Mouse (Mus musculus) brain, embryonic 14.5 days (tissue): Measurements from ENCODE around the gene Pla2g3. TPM values are rescaled to one million over a fixed set of nuclear protein-coding genes. Genes with fewer than 3 reads are reported as not detected.

ENCODE experiments used
- DNase-seq: peaks from one replicate; pipeline ENCODE4 v3.0.0-alpha.2; 2011; ENCODE audit warnings: low read depth
- CTCF ChIP-seq: fragments of 200-500 bp; IDR thresholded peaks from 2 replicates; pipeline ENCODE4 v1.5.1; 2012; ENCODE audit warnings: inconsistent platforms, mild to moderate bottlenecking, moderate library complexity, borderline replicate concordance; ENCODE audit not compliant: insufficient read depth, insufficient read length; ENCODE audit errors: extremely low read depth
- POLR2A ChIP-seq: fragments of 200-500 bp; IDR thresholded peaks from 2 replicates; pipeline ENCODE4 v1.6.1; 2012; ENCODE audit warnings: mild to moderate bottlenecking, inconsistent platforms, borderline replicate concordance; ENCODE audit not compliant: poor library complexity, insufficient read depth, insufficient read length, severe bottlenecking; ENCODE audit errors: extremely low read depth
- polyA plus RNA-seq: library from polyadenylated mRNA; depleted of rRNA; stranded (reverse); fragments of >200 nt; gene quantifications from 2 replicates; pipeline ENCODE4 v1.2.3, GENCODE M21; 2012

The Pla2g3 gene
- polyA plus RNA-seq, 1 experiment, result 1.3 TPM

DNA sequence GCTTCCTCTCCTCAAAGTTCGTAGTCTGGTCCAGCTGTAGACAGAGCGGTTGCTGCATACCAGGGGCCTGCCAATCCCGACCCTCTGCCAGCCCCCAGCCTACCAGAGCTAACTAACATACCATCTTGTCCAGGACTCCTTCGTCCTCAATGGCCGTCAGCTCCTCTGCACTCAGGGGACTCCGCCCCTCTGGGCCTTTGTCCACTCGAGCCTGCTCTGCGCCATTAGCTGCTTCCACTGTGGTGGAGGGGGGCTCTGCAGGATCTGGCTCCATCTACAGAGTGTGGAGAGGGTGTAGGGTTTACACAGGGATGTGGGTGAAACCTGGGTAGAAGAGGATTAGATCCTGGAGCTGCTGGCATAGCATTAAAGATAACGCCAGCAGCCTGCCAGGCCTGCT, 38.1 kb downstream of the Pla2g3 start:
- no peak for DNase-seq
- TF ChIP-seq CTCF, result no peak
- no peak for TF ChIP-seq POLR2A

- DNase-seq, result no peak
- TF ChIP-seq CTCF (no peak), POLR2A (no peak)
These were observed 39.1 kb downstream of the Pla2g3 start for GRCm38 (mm10) chr11:3526979-3527738.

GRCm38 (mm10) chr11:3527766-3528165, 39.7 kb downstream of the Pla2g3 start:
- DNase-seq, result no peak
- TF ChIP-seq CTCF (no peak), POLR2A (no peak)

DNA sequence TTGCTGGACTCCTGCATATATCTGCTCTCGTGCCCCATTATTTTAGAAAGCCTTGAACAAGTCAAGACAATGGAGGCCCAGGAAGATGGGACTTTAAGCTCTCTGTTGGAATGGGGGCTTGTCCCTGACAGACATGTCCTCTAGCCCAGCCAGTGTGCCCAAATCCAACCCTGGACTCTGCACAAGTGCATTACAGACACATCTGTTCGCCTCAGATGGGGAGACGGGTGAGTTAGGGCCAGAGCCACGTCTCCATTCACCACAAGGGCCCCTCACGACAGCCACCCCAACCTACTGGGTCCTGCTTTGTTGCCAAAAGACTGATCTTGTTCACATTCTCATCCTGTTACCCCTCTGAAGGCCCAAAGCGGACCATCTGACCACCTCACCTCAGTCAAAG, 40.1 kb downstream of the Pla2g3 start:
- no peak for DNase-seq
- TF ChIP-seq CTCF (no peak), POLR2A (no peak)

- DNase-seq, result no peak
- no peak for TF ChIP-seq CTCF
- no peak for TF ChIP-seq POLR2A
These were observed 41.6 kb downstream of the Pla2g3 start for GRCm38 (mm10) chr11:3529476-3530252.

DNA sequence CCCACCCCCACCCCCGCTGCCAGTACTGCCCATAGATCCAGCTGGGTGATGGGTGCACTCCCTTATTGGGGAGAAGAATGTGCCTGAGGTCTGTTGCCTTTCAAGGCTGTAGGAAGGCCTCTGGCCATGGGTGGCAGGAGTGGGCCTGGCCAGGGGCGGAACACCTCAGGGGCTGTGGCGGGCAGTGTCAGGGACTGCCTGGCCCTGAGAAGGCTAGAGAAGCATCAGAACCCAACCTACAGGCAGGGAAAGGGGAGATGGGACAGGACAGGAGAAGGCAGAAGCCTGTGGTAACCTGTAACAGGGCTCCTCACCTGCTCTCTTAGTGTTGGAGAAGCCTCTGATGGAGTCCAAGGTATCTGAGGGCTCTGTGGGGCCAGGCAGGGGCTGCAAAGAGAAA, 42.6 kb downstream of the Pla2g3 start:
- DNase-seq, result no peak
- TF ChIP-seq CTCF (no peak), POLR2A (no peak)

GRCm38 (mm10) chr11:3531634-3532033, 43.5 kb downstream of the Pla2g3 start:
- peak; percentile 31 for DNase-seq
- TF ChIP-seq CTCF (peak; percentile 38; the same call in 1 of the 2 replicates), POLR2A (no peak)

DNA sequence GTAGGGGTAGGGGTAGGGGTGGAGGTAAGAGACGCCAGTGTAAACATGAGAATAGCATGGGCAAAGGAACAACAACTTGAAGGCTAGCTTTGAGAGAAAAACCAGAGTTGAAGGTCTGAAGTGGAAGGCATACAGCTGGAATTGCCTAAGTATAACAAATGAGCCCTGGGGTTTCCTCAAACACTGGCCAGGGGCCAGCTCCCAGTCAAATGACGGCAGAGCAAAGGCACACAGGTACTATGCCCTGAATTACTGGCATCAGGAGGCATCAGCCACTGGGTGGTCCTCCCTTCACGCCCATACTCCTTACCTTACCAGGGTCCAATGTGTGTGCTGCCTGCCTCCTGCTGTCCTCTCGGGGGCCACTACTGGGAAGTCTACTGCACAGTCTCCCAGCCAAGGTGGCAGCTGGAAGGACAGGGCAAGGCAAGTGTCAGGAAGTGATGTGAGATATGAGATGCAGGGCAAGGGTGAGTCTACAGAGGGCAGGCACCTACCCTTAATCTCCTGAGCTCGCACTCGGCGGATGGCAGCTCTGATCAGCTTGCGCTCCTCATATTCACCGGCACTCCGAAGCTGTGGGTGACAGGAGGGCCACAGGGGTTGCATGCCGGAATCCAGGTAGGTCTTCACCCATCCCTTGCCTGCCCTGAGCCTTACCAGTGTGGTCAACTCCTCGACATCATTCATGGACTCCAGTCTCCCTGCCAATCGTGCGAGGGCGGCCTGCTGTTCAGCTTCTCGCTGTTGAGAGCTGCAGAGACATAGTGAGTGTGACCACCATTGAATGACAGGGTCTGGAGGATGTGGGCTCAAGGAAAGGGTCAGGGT, 44.2 kb downstream of the Pla2g3 start:
- TF ChIP-seq POLR2A, result no peak
- DNase-seq, result no peak

GRCm38 (mm10) chr11:3533406-3533932, 45.4 kb downstream of the Pla2g3 start:
- no peak for TF ChIP-seq POLR2A
- no peak for TF ChIP-seq CTCF
- DNase-seq, result no peak

DNA sequence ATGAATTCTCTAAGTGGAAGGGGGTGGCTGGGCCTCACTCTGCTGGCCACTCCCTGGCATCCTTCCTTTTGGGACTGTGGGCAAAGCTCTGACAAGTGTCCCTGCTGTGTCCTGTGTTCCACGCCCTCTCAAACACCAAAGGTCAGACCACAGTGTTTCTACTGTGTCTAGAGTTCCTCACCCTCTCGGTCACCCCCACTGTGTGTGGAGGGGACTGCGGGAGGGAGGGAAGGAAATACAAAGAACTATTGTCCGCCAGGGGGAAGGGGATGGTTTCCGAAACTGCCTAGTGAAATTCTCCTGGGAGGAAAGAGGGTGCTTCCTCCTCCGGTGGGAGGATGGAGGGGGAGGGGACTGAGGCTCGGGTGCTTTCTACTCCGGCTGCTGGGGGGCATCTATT, 46.9 kb downstream of the Pla2g3 start:
- TF ChIP-seq CTCF (no peak; the same call in 1 of the 2 replicates), POLR2A (no peak)
- DNase-seq, result no peak

- peak; percentile 95 for DNase-seq
These were observed 47.4 kb downstream of the Pla2g3 start for GRCm38 (mm10) chr11:3535406-3535986.

DNA sequence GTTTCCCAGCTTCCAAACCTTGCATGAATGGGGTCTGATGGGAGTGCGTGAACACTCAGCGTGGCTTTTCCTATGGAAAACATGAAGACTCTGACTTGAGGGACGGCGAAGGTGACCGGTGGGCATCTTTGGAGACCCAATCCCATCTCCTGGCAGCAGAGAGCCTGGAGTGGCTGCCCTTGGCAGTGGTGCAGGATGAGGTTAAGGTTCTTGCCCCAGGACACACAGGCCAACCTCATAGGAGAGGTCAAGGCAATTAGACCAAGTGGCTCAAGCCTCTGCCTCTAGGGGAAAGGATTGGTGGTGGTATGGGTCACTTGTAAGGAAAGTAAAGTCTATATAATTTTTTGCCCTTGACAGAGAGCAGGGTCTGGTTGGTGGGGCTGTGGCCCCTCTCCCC, 48.0 kb downstream of the Pla2g3 start:
- no peak for TF ChIP-seq CTCF
- DNase-seq, result no peak

More at GRCm38 (mm10) chr11:3535406-3535986, 47.4 kb downstream of the Pla2g3 start:
- TF ChIP-seq POLR2A (peak; percentile 30; the same call in 1 of the 2 replicates), CTCF (peak; percentile 96)

DNA sequence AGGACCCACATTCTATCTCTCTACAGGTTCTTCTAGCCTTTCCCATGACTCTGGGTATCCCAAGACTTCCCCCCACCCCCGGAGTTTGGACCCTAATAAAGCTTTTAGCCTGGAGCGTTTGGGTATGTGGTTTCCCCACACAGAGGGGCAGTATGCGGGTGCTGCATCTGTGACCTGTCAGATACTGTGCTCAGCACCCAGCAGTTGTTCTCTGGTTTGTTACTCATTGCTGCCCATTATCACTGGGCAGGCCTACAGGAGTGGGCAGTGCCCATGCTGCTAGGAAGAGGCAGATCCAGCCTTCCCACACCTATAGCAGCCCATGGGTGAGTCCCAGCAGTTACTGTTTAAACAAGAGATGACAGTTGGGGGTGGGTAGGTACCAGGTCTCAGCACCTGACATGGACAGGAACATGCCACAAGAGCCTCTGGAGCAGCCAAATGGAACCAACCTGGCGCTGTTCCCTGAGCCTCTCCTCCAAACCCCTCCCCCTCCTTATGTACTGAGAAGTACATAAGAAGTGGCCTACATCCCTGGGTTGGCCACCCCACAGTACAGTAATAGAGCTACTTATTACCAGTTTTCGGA, 48.8 kb downstream of the Pla2g3 start:
- TF ChIP-seq CTCF, result no peak
- no peak for TF ChIP-seq POLR2A
- no peak for DNase-seq

GRCm38 (mm10) chr11:3537711-3538110, 49.6 kb downstream of the Pla2g3 start:
- no peak for DNase-seq
- TF ChIP-seq CTCF (no peak), POLR2A (no peak)
